Mouse (Mus musculus): ENCODE data around the gene Gm28043. TPM values are rescaled to one million over a fixed set of nuclear protein-coding genes. Genes with fewer than 3 reads are reported as not detected.
A peak's percentile ranks its signal among the peaks of the same experiment; 100 is the strongest.

Gm28043 gene
- polyA plus RNA-seq, 1 experiment from 2014 or later = 2.8 TPM

DNA sequence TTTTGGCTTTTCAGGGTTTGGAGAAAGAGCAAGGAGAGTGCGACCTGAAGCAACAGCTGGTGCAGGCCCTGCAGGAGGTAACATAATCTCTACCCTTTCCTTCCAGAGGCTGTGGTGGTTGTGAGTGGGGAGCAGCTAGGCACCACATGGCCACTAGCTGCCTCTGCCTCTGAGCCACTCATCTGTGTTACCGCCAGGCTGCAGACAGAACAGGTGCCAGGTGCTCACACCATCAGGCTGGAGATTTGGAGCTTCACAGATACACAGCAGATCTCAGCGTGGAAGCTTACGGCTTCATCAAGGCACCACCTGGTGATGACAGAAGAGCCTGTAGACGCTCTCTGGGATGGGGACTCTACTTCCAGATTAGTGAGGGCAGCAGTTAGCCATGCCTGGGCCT lies 14.3 kb downstream of the Gm28043 start:
- H3K4me2 ChIP-seq = no peak overlapping the region
- WGBS = 87% methylated on average over 5 of the region's 5 CpGs
- no peak overlapping the region for H3K9ac ChIP-seq
- H3K36me3 ChIP-seq = peaks cover 93% of the 10 kb centered on the region
- no peak overlapping the region for H3K4me3 ChIP-seq
- no peaks in the 10 kb centered on the region for H3K27me3 ChIP-seq
- no peaks in the 10 kb centered on the region for H3K4me1 ChIP-seq
- no peak for ATAC-seq (ENCODE audit: insufficient number of reproducible peaks, low FRiP score, low TSS enrichment, low read depth)
- H3K27ac ChIP-seq = no peak overlapping the region
- no peaks in the 10 kb centered on the region for H3K9me3 ChIP-seq

DNA sequence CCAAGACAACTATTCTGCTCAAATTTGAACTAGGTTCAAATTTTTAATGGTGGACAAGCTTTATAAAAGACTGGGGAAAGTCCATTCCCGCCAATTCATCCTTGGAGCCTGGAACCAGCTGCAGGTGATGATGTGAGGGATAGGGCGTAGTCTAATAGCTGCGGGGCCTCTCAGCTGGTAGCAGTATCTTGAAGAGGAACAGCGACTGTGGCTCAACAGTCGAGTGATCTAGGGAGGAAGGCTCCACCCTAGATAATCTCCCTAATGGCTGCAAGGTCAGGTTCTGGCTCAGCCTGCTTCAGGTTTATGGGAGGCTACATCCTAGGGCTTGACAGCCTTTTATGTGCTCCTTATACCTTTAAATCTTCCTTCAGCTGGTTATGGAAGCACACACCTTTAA lies 14.9 kb downstream of the Gm28043 start:
- Histone ChIP-seq H3K9ac (no peak overlapping the region), H3K36me3 (peaks cover 93% of the 10 kb centered on the region), H3K4me1 (no peaks in the 10 kb centered on the region), H3K27ac (no peak overlapping the region), H3K9me3 (no peaks in the 10 kb centered on the region), H3K4me3 (no peak overlapping the region), H3K4me2 (no peak overlapping the region), H3K27me3 (no peaks in the 10 kb centered on the region)
- ATAC-seq (ENCODE audit: insufficient number of reproducible peaks, low FRiP score, low TSS enrichment, low read depth) = no peak
- 71% methylated on average over 5 of the region's 5 CpGs for WGBS

GRCm38 (mm10) chr17:29632312-29632711 lies 17.6 kb downstream of the Gm28043 start:
- WGBS = 96% methylated on average over 11 of the region's 11 CpGs
- peaks cover 95% of the 10 kb centered on the region for H3K36me3 ChIP-seq

DNA sequence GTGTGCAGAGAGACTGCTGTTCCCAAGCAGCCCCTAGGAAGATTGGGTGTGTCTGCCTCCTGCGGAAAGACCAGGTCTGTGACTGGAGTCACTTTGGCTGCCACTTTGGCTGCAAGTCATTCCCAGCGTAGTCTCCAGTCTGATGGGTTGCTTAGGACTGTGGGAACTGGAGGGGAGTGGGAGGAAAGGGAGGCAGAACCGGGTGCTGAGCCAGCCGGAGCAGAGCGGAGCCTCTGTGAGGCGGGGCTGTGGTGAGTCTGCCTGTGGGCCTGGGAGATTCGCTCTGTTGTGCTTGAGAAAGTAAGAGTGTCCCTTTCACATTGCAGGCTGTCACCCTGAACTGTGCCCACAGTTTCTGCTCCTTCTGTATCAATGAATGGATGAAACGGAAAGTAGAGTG lies 20.8 kb downstream of the Gm28043 start:
- ATAC-seq (ENCODE audit: insufficient number of reproducible peaks, low FRiP score, low TSS enrichment, low read depth) = no peak
- no peak overlapping the region for H3K4me2 ChIP-seq
- no peaks in the 10 kb centered on the region for H3K9me3 ChIP-seq
- H3K4me3 ChIP-seq = no peak overlapping the region
- H3K4me1 ChIP-seq = no peaks in the 10 kb centered on the region
- H3K36me3 ChIP-seq = peaks cover 90% of the 10 kb centered on the region
- no peak overlapping the region for H3K9ac ChIP-seq
- no peaks in the 10 kb centered on the region for H3K27me3 ChIP-seq
- no peak overlapping the region for H3K27ac ChIP-seq
- 92% methylated on average over 8 of the region's 8 CpGs for WGBS

More at GRCm38 (mm10) chr17:29632312-29632711, 17.6 kb downstream of the Gm28043 start:
- Histone ChIP-seq H3K27ac (no peak overlapping the region), H3K4me1 (no peaks in the 10 kb centered on the region), H3K27me3 (no peaks in the 10 kb centered on the region), H3K9me3 (no peaks in the 10 kb centered on the region), H3K4me2 (no peak overlapping the region), H3K9ac (no peak overlapping the region), H3K4me3 (no peak overlapping the region)
- no peak for ATAC-seq (ENCODE audit: insufficient number of reproducible peaks, low FRiP score, low TSS enrichment, low read depth)

- Histone ChIP-seq H3K4me2 (no peak overlapping the region), H3K27me3 (no peaks in the 10 kb centered on the region), H3K36me3 (peaks cover 90% of the 10 kb centered on the region), H3K4me3 (no peak overlapping the region), H3K9me3 (no peaks in the 10 kb centered on the region), H3K4me1 (no peaks in the 10 kb centered on the region), H3K9ac (no peak overlapping the region), H3K27ac (no peak overlapping the region)
- ATAC-seq (ENCODE audit: insufficient number of reproducible peaks, low FRiP score, low TSS enrichment, low read depth) = no peak
- 65% methylated on average over 5 of the region's 5 CpGs for WGBS
Measured at GRCm38 (mm10) chr17:29636118-29636517, 21.4 kb downstream of the Gm28043 start.

DNA sequence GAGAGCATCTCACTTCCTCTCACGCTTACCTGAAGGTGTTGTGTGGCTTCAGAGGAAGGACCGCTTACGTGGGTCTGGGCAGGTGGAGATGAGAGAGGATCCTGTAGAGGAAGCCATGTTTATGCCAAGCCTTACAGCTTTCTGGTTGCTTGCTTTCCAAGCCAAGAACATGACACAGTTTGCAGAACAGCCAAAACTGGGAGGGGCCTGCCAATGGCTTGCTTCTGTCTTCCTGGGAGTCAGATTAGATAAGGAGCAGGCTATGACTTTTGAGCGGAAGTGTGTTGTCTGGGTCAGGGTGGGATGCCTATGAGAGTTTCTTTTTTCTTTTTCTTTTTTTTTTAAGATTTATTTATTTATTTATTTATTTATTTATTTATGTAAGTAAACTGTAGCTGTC lies 22.7 kb downstream of the Gm28043 start:
- no peak overlapping the region for H3K9ac ChIP-seq
- H3K27me3 ChIP-seq = no peaks in the 10 kb centered on the region
- H3K36me3 ChIP-seq = peaks cover 92% of the 10 kb centered on the region
- WGBS = 97% methylated on average over 4 of the region's 4 CpGs
- H3K9me3 ChIP-seq = no peaks in the 10 kb centered on the region
- no peak for ATAC-seq (ENCODE audit: insufficient number of reproducible peaks, low FRiP score, low TSS enrichment, low read depth)
- no peak overlapping the region for H3K27ac ChIP-seq
- H3K4me3 ChIP-seq = no peak overlapping the region
- no peak overlapping the region for H3K4me2 ChIP-seq
- H3K4me1 ChIP-seq = no peaks in the 10 kb centered on the region

GRCm38 (mm10) chr17:29637895-29638294 lies 23.2 kb downstream of the Gm28043 start:
- WGBS = 73% methylated on average over 8 of the region's 8 CpGs
- ATAC-seq (ENCODE audit: insufficient number of reproducible peaks, low FRiP score, low TSS enrichment, low read depth) = no peak
- Histone ChIP-seq H3K36me3 (peaks cover 89% of the 10 kb centered on the region), H3K4me2 (no peak overlapping the region), H3K27ac (no peak overlapping the region), H3K4me1 (no peaks in the 10 kb centered on the region), H3K27me3 (no peaks in the 10 kb centered on the region), H3K9me3 (no peaks in the 10 kb centered on the region), H3K9ac (no peak overlapping the region), H3K4me3 (no peak overlapping the region)

DNA sequence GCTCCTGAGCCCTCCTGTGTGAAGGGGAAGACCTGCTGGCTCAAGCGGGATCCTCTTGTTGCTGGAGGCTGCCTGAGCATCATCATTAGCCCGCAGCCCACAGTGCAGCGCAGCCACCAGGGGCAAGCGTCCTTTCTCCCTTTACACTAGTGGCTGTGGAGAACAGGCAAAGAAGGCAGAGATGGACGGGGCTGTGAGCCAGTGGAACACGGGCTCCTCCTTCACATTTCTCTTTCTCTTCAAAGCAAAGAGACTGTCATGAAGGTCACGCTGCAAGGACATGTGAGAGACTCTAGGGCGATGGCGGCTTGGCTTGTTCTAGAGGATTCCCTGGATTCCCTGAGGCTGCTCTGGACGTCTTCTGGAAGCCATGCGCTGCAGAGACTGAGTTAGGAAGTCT lies 26.3 kb downstream of the Gm28043 start:
- Histone ChIP-seq H3K4me2 (no peak overlapping the region), H3K9ac (no peak overlapping the region), H3K4me3 (no peak overlapping the region), H3K9me3 (no peaks in the 10 kb centered on the region), H3K4me1 (no peaks in the 10 kb centered on the region), H3K27ac (no peak overlapping the region), H3K36me3 (peaks cover 59% of the 10 kb centered on the region), H3K27me3 (no peaks in the 10 kb centered on the region)
- no peak for ATAC-seq (ENCODE audit: insufficient number of reproducible peaks, low FRiP score, low TSS enrichment, low read depth)
- WGBS = 94% methylated on average over 11 of the region's 11 CpGs

DNA sequence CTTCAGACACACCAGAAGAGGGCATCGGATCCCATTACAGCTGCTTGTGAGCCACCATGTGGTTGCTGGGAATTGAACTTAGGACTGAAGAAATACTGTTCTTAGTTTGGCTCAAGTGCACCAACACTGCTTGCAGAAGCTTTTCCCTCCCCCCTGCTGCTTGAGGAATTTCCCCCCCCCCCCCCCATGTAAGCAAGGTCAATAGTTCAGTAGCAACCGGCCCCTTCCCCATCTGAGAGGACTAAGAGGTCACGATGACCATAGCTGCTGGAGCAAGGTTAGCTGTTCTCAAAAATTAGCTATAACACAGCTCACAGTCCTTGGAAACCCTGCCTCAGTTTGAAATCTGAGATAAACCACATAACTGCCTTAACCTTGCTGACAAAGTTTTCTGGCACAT lies 27.5 kb downstream of the Gm28043 start:
- Histone ChIP-seq H3K27ac (no peak overlapping the region), H3K4me2 (no peak overlapping the region), H3K27me3 (no peaks in the 10 kb centered on the region), H3K36me3 (peaks cover 52% of the 10 kb centered on the region), H3K4me3 (no peak overlapping the region), H3K9ac (no peak overlapping the region), H3K9me3 (no peaks in the 10 kb centered on the region), H3K4me1 (no peaks in the 10 kb centered on the region)
- no peak for ATAC-seq (ENCODE audit: insufficient number of reproducible peaks, low FRiP score, low TSS enrichment, low read depth)
- 62% methylated on average over 3 of the region's 3 CpGs for WGBS

GRCm38 (mm10) chr17:29658249-29658648 lies 43.6 kb downstream of the Gm28043 start:
- Histone ChIP-seq H3K4me1 (peaks cover 7% of the 10 kb centered on the region; the same call in 1 of the 2 replicates), H3K27ac (no peak overlapping the region), H3K4me3 (no peak overlapping the region), H3K9me3 (no peaks in the 10 kb centered on the region), H3K36me3 (peaks cover 6% of the 10 kb centered on the region; the same call in 1 of the 2 replicates), H3K4me2 (no peak overlapping the region), H3K27me3 (no peaks in the 10 kb centered on the region), H3K9ac (no peak overlapping the region)
- 68% methylated on average over 2 of the region's 2 CpGs for WGBS
- no peak for ATAC-seq (ENCODE audit: insufficient number of reproducible peaks, low FRiP score, low TSS enrichment, low read depth)

GRCm38 (mm10) chr17:29660076-29660761 lies 45.5 kb downstream of the Gm28043 start, which contains the start of gene Cmtr1:
Gene Cmtr1, plus strand, starts transcription at chr17:29660595.
- Histone ChIP-seq H3K4me2 (peak within 1 kb of the TSS; percentile 85), H3K9me3 (no peaks in the 10 kb centered on the region), H3K27me3 (no peaks in the 10 kb centered on the region), H3K9ac (peak within 1 kb of the TSS; percentile 91), H3K36me3 (peaks cover 18% of the 10 kb centered on the region), H3K4me1 (peaks cover 7% of the 10 kb centered on the region; the same call in 1 of the 2 replicates), H3K4me3 (peak within 1 kb of the TSS; percentile 78), H3K27ac (peak within 1 kb of the TSS; percentile 90)
- under 1% methylated on average over 34 of the region's 41 CpGs for WGBS
- peak; percentile 94 for ATAC-seq (ENCODE audit: insufficient number of reproducible peaks, low FRiP score, low TSS enrichment, low read depth)

- H3K36me3 ChIP-seq = peaks cover 21% of the 10 kb centered on the region
- H3K4me1 ChIP-seq = peaks cover 7% of the 10 kb centered on the region; the same call in 1 of the 2 replicates
- peak; percentile 68 for ATAC-seq (ENCODE audit: insufficient number of reproducible peaks, low FRiP score, low TSS enrichment, low read depth)
- peak overlapping the region; percentile 91 for H3K9ac ChIP-seq
- peak overlapping the region; percentile 85 for H3K4me2 ChIP-seq
- peak overlapping the region; percentile 78 for H3K4me3 ChIP-seq
- WGBS = under 1% methylated on average over 41 of the region's 41 CpGs
- H3K27ac ChIP-seq = peak overlapping the region; percentile 90
- H3K9me3 ChIP-seq = no peaks in the 10 kb centered on the region
- no peaks in the 10 kb centered on the region for H3K27me3 ChIP-seq
Measured at GRCm38 (mm10) chr17:29660762-29661391, 46.2 kb downstream of the Gm28043 start.
